Mouse (Mus musculus) lung, embryonic 16.5 days (tissue): ENCODE data around the gene Olfr1013. TPM values are rescaled to one million over a fixed set of nuclear protein-coding genes. Genes with fewer than 3 reads are reported as not detected.

ENCODE experiments used
- ATAC-seq: fragments of 200-750 bp; cut with Nextera tagmentation; 2 replicates; pipeline ENCODE4 v1.8.0; 2017; ENCODE audit warnings: low read depth, mild to moderate bottlenecking, moderate library complexity
- H3K27ac ChIP-seq: fragments of 300-500 bp; sonication (generic); 2 replicates; pipeline ENCODE4 v1.5.1; 2014; ENCODE audit warnings: mild to moderate bottlenecking, control low read depth, low read length
- H3K27me3 ChIP-seq: fragments of 300-500 bp; sonication (generic); 2 replicates; pipeline ENCODE4 v1.6.1; 2014; ENCODE audit warnings: low read depth, low read length, mixed read lengths; ENCODE audit not compliant: control insufficient read depth, insufficient read depth
- H3K36me3 ChIP-seq: fragments of 300-500 bp; sonication (generic); 2 replicates; pipeline ENCODE4 v1.6.1; 2014; ENCODE audit warnings: low read length; ENCODE audit not compliant: control insufficient read depth, insufficient read depth
- H3K4me1 ChIP-seq: fragments of 300-500 bp; sonication (generic); replicated peaks from 2 replicates; pipeline ENCODE4 v1.6.1; 2014; ENCODE audit warnings: low read length, mixed read lengths; ENCODE audit not compliant: control insufficient read depth, insufficient read depth
- H3K4me2 ChIP-seq: fragments of 300-500 bp; sonication (generic); 2 replicates; pipeline ENCODE4 v1.6.1; 2014; ENCODE audit warnings: low read depth, low read length, control low read depth
- H3K4me3 ChIP-seq: fragments of 300-500 bp; sonication (generic); 2 replicates; pipeline ENCODE4 v1.5.1; 2014; ENCODE audit warnings: mild to moderate bottlenecking, low read length, control low read depth
- H3K9ac ChIP-seq: fragments of 300-500 bp; sonication (generic); 2 replicates; pipeline ENCODE4 v1.6.1; 2014; ENCODE audit warnings: low read length, control low read depth
- H3K9me3 ChIP-seq: fragments of 300-500 bp; sonication (generic); 2 replicates; pipeline ENCODE4 v1.6.1; 2016; ENCODE audit warnings: low read length; ENCODE audit not compliant: control insufficient read depth
- WGBS: fragments of 180-500 bp; shearing (Covaris S2); extraction: QIAGEN DNeasy Blood & Tissue Kit; methylation state at CpG from one replicate; pipeline ENCODE4 v1.1.7; 2014; 5-methylcytosine and 5-hydroxymethylcytosine counted together
- polyA plus RNA-seq: library from polyadenylated mRNA; unstranded; fragments of >200 nt; fragmentation: Nextera tagmentation; extraction: Ambion mirVana; gene quantifications from 2 replicates; pipeline ENCODE4 v1.2.1, GENCODE M21; 2015

Olfr1013 gene
- polyA plus RNA-seq, result not detected in 2 replicates

DNA sequence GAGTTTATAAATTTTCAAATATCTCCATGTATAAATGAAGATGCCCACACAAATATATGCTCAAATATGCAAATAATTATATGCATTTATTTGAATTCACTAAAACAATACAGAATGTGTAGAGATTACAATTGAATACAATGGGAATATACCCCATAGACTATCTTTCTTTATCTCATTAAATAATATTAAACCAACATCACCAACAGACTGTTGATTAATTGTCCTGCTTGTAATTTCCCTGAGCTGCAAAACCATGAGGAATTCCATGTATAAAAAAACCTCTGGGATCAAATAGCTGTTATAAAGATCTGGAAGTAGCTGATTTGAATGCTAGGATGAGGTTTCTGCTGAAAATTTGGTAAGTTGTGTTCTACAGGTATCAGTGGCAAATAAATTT is at the start of gene Olfr1013:
Olfr1013 (plus strand) TSS at position 301 of the 400 bp plus-strand sequence.
- no peak within 1 kb of the TSS for H3K4me2 ChIP-seq
- no peaks in the 10 kb centered on the region for H3K4me1 ChIP-seq
- no peak within 1 kb of the TSS for H3K9ac ChIP-seq
- no peaks in the 10 kb centered on the region for H3K36me3 ChIP-seq
- ATAC-seq, result no peak
- H3K27ac ChIP-seq, result no peak within 1 kb of the TSS
- no peaks in the 10 kb centered on the region for H3K27me3 ChIP-seq
- no peak within 1 kb of the TSS for H3K4me3 ChIP-seq
- no peaks in the 10 kb centered on the region for H3K9me3 ChIP-seq

DNA sequence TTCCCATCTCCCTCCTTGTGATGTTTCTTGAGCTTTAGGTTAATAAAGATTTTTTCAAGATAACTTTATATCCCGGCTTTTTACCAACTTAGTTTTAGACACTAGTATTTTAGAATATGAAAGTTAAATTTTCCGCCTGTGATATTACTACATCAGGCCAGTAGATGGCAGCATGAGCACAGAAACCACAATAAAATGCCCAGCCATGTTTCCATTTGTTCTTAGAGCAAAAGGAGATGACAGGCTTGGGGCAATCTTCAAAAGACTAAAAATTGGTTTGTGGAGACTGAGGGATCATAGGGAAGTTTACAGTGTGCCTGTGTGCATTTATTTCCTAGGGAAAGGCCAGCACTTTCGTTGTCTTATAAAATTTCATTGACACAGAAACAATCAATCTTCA is 41.1 kb upstream of the Olfr1013 start:
- WGBS, result 6% methylated on average over 3 of the region's 3 CpGs
- no peak overlapping the region for H3K27ac ChIP-seq

DNA sequence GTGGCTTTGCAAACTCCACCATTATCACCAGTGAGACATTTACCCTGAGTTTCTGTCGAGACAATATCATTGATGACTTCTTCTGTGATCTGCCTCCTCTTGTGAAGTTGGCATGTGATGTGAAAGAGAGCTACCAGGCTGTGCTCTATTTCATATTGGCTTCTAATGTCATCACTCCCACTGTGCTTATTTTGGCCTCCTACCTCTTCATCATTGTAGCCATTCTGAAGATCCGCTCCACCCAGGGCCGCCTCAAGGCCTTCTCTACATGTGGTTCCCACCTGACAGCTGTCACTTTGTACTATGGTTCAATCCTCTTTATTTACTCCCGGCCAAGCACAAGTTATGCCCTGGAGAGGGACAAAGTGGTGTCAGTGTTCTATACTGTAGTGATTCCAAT is 13.1 kb upstream of the Olfr1013 start:
- Histone ChIP-seq H3K9ac (no peak overlapping the region), H3K4me2 (no peak overlapping the region), H3K27me3 (no peaks in the 10 kb centered on the region), H3K36me3 (no peaks in the 10 kb centered on the region), H3K4me3 (no peak overlapping the region), H3K27ac (no peak overlapping the region), H3K4me1 (no peaks in the 10 kb centered on the region), H3K9me3 (no peaks in the 10 kb centered on the region)
- ATAC-seq, result no peak
- WGBS, result 76% methylated on average over 4 of the region's 4 CpGs

More for the DNA sequence above, 41.1 kb upstream of the Olfr1013 start:
- Histone ChIP-seq H3K27me3 (no peaks in the 10 kb centered on the region), H3K4me1 (no peaks in the 10 kb centered on the region), H3K4me2 (no peak overlapping the region), H3K4me3 (no peak overlapping the region), H3K9ac (no peak overlapping the region), H3K36me3 (no peaks in the 10 kb centered on the region), H3K9me3 (no peaks in the 10 kb centered on the region)
- no peak for ATAC-seq

DNA sequence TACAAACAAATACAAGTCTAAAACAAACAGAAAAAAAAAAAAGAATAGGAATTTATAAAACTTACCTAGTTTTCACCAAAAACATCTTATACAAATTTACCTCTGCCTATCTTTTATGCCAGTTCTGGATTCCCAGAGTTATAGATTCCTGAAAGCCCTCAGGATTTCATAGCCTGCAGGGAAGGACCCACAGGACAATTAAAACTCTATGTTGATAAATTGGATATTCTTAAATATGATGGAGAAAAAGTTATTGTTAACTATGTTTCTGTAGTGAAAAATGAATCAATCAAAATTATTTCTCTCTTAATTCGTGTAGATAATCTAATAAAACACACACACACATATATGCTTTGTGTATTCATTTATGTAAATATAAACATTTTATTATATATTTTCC is 4.2 kb upstream of the Olfr1013 start, which contains the start of gene Olfr1012:
Olfr1012 (minus strand) TSS at position 101 of the 400 bp plus-strand sequence.
- Histone ChIP-seq H3K9me3 (no peaks in the 10 kb centered on the region), H3K4me2 (no peak within 1 kb of the TSS), H3K27me3 (no peaks in the 10 kb centered on the region), H3K4me3 (no peak within 1 kb of the TSS), H3K4me1 (no peaks in the 10 kb centered on the region), H3K9ac (no peak within 1 kb of the TSS), H3K27ac (no peak within 1 kb of the TSS), H3K36me3 (no peaks in the 10 kb centered on the region)
- 59% methylated on average over 1 of the region's 1 CpGs for WGBS
- no peak for ATAC-seq

DNA sequence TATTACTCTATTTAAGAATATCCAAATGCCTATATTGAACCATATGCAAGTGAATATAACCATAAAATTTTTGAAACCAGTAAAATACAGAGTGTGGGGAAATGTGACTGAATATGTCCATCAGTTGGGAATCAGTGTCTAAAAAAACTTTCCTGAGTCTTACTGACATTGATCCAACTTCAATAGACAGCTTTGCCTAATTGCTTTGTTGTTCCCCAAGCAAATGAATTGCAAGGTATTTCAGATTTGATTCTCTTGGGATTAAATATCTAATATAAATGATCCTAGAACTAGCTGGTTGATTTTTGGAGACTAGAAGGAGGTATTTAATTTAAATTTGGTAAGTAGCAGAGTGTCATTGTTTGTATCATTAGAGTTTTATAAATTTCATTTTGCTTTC is 5.5 kb downstream of the Olfr1013 start, which contains the start of gene Olfr1014:
Olfr1014 (plus strand) TSS at position 301 of the 400 bp plus-strand sequence.
- no peaks in the 10 kb centered on the region for H3K9me3 ChIP-seq
- H3K4me1 ChIP-seq, result no peaks in the 10 kb centered on the region
- no peak within 1 kb of the TSS for H3K4me2 ChIP-seq
- ATAC-seq, result no peak
- no peak within 1 kb of the TSS for H3K9ac ChIP-seq
- H3K36me3 ChIP-seq, result no peaks in the 10 kb centered on the region
- H3K27ac ChIP-seq, result no peak within 1 kb of the TSS
- H3K4me3 ChIP-seq, result no peak within 1 kb of the TSS
- H3K27me3 ChIP-seq, result no peaks in the 10 kb centered on the region

DNA sequence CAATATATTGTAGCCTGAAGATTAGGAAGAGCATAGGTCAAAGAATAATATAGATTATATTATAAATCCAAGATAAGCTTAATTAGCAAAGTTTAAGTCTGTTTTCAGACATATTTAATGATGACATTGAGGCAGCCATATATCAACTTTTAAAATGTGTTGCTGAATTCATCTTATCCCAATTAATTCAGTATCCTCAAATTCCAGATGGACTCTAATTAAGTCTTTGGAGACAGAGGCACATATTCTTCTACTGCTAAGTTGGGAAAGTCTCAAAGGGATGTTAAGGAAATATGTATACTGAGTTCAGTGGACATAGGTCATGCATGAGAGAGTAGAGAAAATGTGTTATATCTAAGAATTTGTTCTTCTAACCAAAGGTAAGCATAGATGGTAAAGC is 14.8 kb downstream of the Olfr1013 start, which contains the start of gene Olfr1015:
Olfr1015 (plus strand) TSS at position 301 of the 400 bp plus-strand sequence.
- H3K4me1 ChIP-seq, result no peaks in the 10 kb centered on the region
- H3K9me3 ChIP-seq, result no peaks in the 10 kb centered on the region
- H3K4me3 ChIP-seq, result no peak within 1 kb of the TSS
- no peak for ATAC-seq
- no peak within 1 kb of the TSS for H3K27ac ChIP-seq
- H3K4me2 ChIP-seq, result no peak within 1 kb of the TSS
- H3K27me3 ChIP-seq, result no peaks in the 10 kb centered on the region
- H3K9ac ChIP-seq, result no peak within 1 kb of the TSS
- H3K36me3 ChIP-seq, result no peaks in the 10 kb centered on the region

DNA sequence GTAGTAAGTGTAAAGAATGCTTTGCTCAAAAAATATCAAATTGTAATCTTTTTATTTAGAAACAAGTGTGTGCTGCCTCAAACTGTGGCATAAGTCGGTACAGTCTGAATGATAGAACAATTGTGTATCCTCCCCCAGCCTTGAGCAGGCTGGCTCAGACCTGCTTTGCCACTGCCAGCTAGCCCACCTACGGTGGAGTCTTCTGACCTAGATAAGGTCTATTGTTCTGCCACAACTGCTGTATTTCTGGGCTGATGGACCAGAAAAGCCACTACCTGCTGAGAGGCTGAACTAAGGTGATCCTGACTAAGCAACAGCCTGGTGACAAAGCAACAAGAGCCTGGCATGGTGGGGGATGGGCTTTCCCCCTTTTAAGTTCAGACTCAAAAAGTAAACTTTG is 25.4 kb downstream of the Olfr1013 start:
- WGBS, result 56% methylated on average over 2 of the region's 2 CpGs

DNA sequence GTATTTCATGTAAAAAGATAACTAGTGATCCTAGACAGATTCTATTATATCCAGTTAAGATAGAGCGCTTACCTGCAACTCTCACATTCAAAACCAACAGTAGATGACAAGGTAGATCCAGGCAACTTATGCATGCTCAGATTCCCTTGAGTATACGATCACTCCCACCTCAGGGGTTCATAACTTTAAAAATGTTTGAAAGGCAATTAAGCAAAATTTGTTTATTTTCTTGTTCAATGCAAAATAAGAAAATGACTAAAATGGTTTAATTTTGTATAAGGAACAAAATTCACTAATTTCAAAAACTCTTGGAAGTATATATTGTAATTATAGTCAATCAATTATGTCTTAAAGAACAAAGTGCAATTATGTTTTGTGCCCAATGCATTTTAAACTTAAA is 35.5 kb downstream of the Olfr1013 start, which contains the start of gene Olfr1016:
Olfr1016 (minus strand) TSS at position 101 of the 400 bp plus-strand sequence.
- Histone ChIP-seq H3K9ac (no peak within 1 kb of the TSS), H3K4me3 (no peak within 1 kb of the TSS), H3K4me1 (no peaks in the 10 kb centered on the region), H3K27ac (no peak within 1 kb of the TSS), H3K4me2 (no peak within 1 kb of the TSS), H3K27me3 (no peaks in the 10 kb centered on the region), H3K36me3 (no peaks in the 10 kb centered on the region), H3K9me3 (no peaks in the 10 kb centered on the region)
- ATAC-seq, result no peak
- 71% methylated on average over 2 of the region's 2 CpGs for WGBS

More for the DNA sequence above, 25.4 kb downstream of the Olfr1013 start:
- H3K9ac ChIP-seq, result no peak overlapping the region
- no peak overlapping the region for H3K4me3 ChIP-seq
- H3K4me2 ChIP-seq, result no peak overlapping the region
- no peak overlapping the region for H3K27ac ChIP-seq
- H3K36me3 ChIP-seq, result no peaks in the 10 kb centered on the region
- no peak for ATAC-seq
- no peaks in the 10 kb centered on the region for H3K4me1 ChIP-seq
- H3K27me3 ChIP-seq, result no peaks in the 10 kb centered on the region
- no peaks in the 10 kb centered on the region; the same call in 1 of the 2 replicates for H3K9me3 ChIP-seq

DNA sequence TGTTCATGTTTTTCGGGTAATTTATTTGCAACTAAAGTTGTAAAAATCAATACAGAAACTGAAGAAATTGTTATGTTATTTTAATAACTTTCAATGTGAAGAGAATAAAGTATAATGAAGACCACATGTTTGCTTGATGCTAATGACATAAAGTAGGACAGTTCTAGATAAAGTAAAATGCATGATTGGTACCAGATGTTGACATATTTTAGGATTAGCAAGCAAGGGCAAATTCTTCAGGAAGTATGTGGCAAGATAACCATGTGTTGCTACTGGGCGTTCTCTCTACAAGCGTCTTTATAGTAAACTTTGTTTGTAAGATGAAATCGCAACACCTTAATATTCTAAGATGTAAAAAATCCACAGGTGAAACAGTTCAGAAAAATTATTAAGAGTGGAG is 37.6 kb downstream of the Olfr1013 start:
- WGBS, result 69% methylated on average over 4 of the region's 4 CpGs
- H3K27ac ChIP-seq, result no peak overlapping the region

DNA sequence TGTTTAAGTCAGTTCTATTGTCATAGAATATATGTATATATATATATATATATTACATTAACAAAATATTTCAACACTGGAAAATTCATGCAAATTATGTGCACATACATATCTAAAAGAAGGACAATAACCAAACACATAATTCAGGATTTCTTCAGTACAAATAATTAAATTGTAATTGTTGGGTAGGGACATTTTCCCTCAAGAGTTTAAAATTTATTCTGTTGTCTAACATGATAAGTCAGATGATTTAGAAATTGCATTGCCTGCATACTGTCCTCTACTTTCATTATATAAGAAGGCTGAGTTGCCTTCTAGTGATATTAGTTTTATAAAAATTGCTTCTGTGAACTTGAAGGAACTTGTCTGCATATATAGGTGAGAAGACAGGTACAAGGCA is 51.3 kb downstream of the Olfr1013 start, which contains the start of gene Olfr1018:
Olfr1018 (plus strand) TSS at position 301 of the 400 bp plus-strand sequence.
- no peak for ATAC-seq
- no peak within 1 kb of the TSS for H3K4me2 ChIP-seq
- H3K9ac ChIP-seq, result no peak within 1 kb of the TSS

More for the DNA sequence above, 37.6 kb downstream of the Olfr1013 start:
- Histone ChIP-seq H3K4me2 (no peak overlapping the region), H3K27me3 (no peaks in the 10 kb centered on the region), H3K36me3 (no peaks in the 10 kb centered on the region), H3K4me3 (no peak overlapping the region), H3K9me3 (no peaks in the 10 kb centered on the region), H3K4me1 (no peaks in the 10 kb centered on the region), H3K9ac (no peak overlapping the region)
- ATAC-seq, result no peak

More for the DNA sequence above, 51.3 kb downstream of the Olfr1013 start, which contains the start of gene Olfr1018:
- no peak within 1 kb of the TSS for H3K27ac ChIP-seq
- no peak within 1 kb of the TSS for H3K4me3 ChIP-seq
- H3K4me1 ChIP-seq, result no peaks in the 10 kb centered on the region
- no peaks in the 10 kb centered on the region for H3K36me3 ChIP-seq
- no peaks in the 10 kb centered on the region for H3K9me3 ChIP-seq
- no peaks in the 10 kb centered on the region for H3K27me3 ChIP-seq
